Mouse (Mus musculus) lung, adult 2 months (tissue): ENCODE measurements around the gene Rlf.

Experiments
- CTCF ChIP-seq: fragments of 200-500 bp; IDR thresholded peaks from 2 replicates; pipeline ENCODE4 v1.5.1; 2011; ENCODE audit warnings: mild to moderate bottlenecking, low read length, control low read depth; ENCODE audit not compliant: insufficient read depth
- POLR2A ChIP-seq: fragments of 200-500 bp; IDR thresholded peaks from 2 replicates; pipeline ENCODE4 v1.6.1; 2011; ENCODE audit warnings: low read depth, mild to moderate bottlenecking, control low read depth, low read length, borderline replicate concordance; ENCODE audit errors: extremely low read depth

GRCm38 (mm10) chr4:121216216-121216615, 1.3 kb upstream of the Rlf start:
- TF ChIP-seq CTCF = no peak
- no peak for TF ChIP-seq POLR2A
